Mouse (Mus musculus) C2C12 (cell line): ENCODE measurements around the gene Gm43951. TPM values are rescaled to one million over a fixed set of nuclear protein-coding genes. Genes with fewer than 3 reads are reported as not detected.
"Not testable (repeated sequence)": the region's sequence is repeated elsewhere in the genome, so short reads cannot be mapped to it uniquely, and the experiment has no call there.

ENCODE experiments used
- H3K27me3 ChIP-seq: one replicate; pipeline ENCODE4 v1.6.1; 2011; ENCODE audit not compliant: control insufficient read depth, insufficient read depth, insufficient read length
- H3K36me3 ChIP-seq: one replicate; pipeline ENCODE4 v1.6.1; 2011; ENCODE audit not compliant: control insufficient read depth, insufficient read depth
- H3K4me3 ChIP-seq: one replicate; pipeline ENCODE4 v1.5.1; 2011; ENCODE audit warnings: mild to moderate bottlenecking, control low read depth; ENCODE audit not compliant: poor library complexity, insufficient read depth, severe bottlenecking
- H3K79me2 ChIP-seq: one replicate; pipeline ENCODE4 v1.6.1; 2011; ENCODE audit not compliant: control insufficient read depth, insufficient read depth
- H3K79me3 ChIP-seq: one replicate; pipeline ENCODE4 v1.6.1; 2011; ENCODE audit warnings: low read depth, control low read depth
- H3ac ChIP-seq: one replicate; pipeline ENCODE3; 2011; ENCODE audit warnings: low read depth; ENCODE audit not compliant: control insufficient read depth, insufficient read length
- CEBPB ChIP-seq: IDR thresholded peaks from one replicate; pipeline ENCODE4 v1.6.1; 2011; ENCODE audit warnings: low read depth, mild to moderate bottlenecking, control low read depth, moderate library complexity
- CTCF ChIP-seq: IDR thresholded peaks from one replicate; pipeline ENCODE4 v1.5.1; 2011; ENCODE audit not compliant: control insufficient read depth, insufficient read depth, insufficient read length
- FOSL1 ChIP-seq: IDR thresholded peaks from one replicate; pipeline ENCODE4 v1.8.0; 2011; ENCODE audit warnings: mild to moderate bottlenecking, low read length; ENCODE audit not compliant: poor library complexity, insufficient read depth, severe bottlenecking
- MAX ChIP-seq: IDR thresholded peaks from one replicate; pipeline ENCODE4 v1.6.1; 2011; ENCODE audit warnings: mild to moderate bottlenecking, control low read depth
- MYOD1 ChIP-seq: IDR thresholded peaks from one replicate; pipeline ENCODE4 v1.6.1; 2011; ENCODE audit warnings: low read depth; ENCODE audit not compliant: control insufficient read depth, insufficient read length
- MYOG ChIP-seq: IDR thresholded peaks from one replicate; pipeline ENCODE4 v1.6.1; 2011; ENCODE audit not compliant: control insufficient read depth, insufficient read length; ENCODE audit errors: extremely low read depth
- USF1 ChIP-seq: IDR thresholded peaks from one replicate; pipeline ENCODE4 v1.6.1; 2011; ENCODE audit warnings: low read depth, mild to moderate bottlenecking, control low read depth, moderate library complexity
- polyA plus RNA-seq: library from polyadenylated mRNA; unstranded; fragments of >200 nt; fragmentation: generic; extraction: Trizol; gene quantifications from one replicate; pipeline ENCODE4 v1.2.1, GENCODE M21; 2012; ENCODE audit warnings: missing spikeins

Gene Gm43951
- polyA plus RNA-seq, 1 experiment: 0.25 TPM

DNA sequence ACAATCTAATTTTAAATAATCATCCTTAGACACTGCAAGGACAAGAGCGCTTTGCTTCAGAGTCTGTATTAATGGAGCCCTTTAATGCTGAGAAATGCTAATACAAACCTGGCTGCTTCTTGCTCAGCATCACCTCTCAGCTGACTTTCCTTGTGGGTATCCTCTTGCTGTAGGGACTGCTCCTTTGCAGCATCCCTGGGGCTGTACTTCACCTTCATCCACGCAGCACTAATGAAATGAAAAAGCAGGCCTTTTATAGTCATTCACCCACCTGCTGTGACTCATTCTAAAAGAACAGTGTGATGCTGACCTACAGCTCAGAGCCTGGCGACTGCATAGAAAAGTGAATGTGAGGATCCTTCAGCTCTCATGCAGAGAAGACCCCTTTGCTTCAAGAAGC lies 30.1 kb downstream of the Gm43951 start:
- Histone ChIP-seq H3K27me3 (no peaks in the 10 kb centered on the region), H3K36me3 (peaks cover 73% of the 10 kb centered on the region), H3K4me3 (no peak overlapping the region), H3ac (no peak overlapping the region), H3K79me3 (no peaks in the 10 kb centered on the region), H3K79me2 (no peaks in the 10 kb centered on the region)
- no peak for TF ChIP-seq MAX
- TF ChIP-seq MYOD1: no peak
- TF ChIP-seq USF1: no peak
- TF ChIP-seq CEBPB: no peak
- no peak for TF ChIP-seq MYOG
- no peak for TF ChIP-seq CTCF
- TF ChIP-seq FOSL1: no peak

DNA sequence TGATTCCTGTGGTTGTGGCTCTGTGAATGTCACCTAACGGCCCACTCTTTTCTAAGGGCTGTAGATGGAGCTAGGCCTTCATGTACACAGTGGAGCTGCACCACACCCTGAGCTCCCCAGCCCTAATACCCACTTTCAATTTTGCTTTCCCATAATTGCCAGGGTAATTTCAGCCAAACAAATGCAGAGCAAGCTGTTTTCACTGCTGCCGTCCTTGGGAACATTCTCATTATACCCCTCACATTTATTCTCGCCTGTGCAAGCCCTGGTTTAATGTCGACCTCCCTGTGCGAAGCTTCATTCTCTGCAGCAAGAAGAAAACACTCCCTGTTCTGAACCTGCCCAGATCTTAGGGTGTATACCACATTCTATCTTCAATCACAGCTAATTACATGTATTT lies 30.7 kb downstream of the Gm43951 start:
- Histone ChIP-seq H3K27me3 (no peaks in the 10 kb centered on the region), H3K36me3 (peaks cover 68% of the 10 kb centered on the region), H3K79me2 (no peaks in the 10 kb centered on the region), H3K79me3 (no peaks in the 10 kb centered on the region), H3K4me3 (no peak overlapping the region), H3ac (no peak overlapping the region)
- TF ChIP-seq CTCF (no peak), MYOD1 (no peak), MAX (no peak), FOSL1 (no peak), CEBPB (no peak), MYOG (no peak), USF1 (no peak)

DNA sequence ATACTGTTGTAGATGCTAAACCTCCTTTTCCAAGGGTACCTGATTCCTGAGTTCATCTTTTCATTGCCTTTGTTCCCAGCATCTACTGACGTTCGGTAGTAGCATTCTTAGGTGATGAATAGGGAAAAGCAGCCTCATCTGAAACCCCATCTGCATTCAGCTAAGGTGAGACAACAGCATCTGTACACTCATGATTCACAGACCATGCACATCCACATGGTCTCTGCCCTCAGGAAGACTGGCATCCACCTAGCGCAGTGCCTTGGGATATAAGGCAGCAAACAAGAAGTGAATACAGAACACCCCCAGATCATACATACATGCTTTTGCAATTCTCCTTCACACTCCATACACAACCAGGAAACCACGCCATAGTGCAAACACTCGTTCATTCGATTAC lies 31.9 kb downstream of the Gm43951 start:
- TF ChIP-seq MAX (no peak), USF1 (no peak), MYOG (no peak), MYOD1 (no peak), CTCF (no peak), FOSL1 (no peak), CEBPB (no peak)
- no peak overlapping the region for H3ac ChIP-seq
- no peak overlapping the region for H3K4me3 ChIP-seq
- no peaks in the 10 kb centered on the region for H3K79me2 ChIP-seq
- H3K36me3 ChIP-seq: peaks cover 76% of the 10 kb centered on the region
- H3K79me3 ChIP-seq: no peaks in the 10 kb centered on the region
- H3K27me3 ChIP-seq: no peaks in the 10 kb centered on the region

DNA sequence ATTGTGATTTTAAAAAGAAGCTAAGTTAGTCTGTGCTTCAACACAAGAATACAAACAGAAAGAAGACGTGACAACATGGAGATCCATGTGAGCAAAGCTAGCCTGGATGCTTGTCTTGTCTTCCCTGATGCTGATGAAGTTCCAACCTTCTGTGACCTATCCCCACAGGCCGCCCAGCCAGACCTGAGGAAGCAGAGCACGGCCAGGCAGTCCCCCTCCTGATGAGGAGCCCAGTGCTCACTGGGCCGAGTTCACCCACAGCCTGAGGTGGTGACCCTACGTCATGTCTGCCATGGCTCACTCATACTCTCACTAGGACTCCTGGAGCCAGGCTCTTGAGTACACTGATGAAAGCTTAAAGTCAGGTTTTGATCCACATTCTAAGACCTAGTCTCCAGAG lies 33.1 kb downstream of the Gm43951 start:
- TF ChIP-seq MYOD1: no peak
- TF ChIP-seq MAX: no peak
- no peak for TF ChIP-seq CTCF
- TF ChIP-seq FOSL1: no peak
- TF ChIP-seq MYOG: no peak
- no peak for TF ChIP-seq USF1
- no peak for TF ChIP-seq CEBPB
- no peaks in the 10 kb centered on the region for H3K27me3 ChIP-seq
- no peak overlapping the region for H3K4me3 ChIP-seq
- H3ac ChIP-seq: no peak overlapping the region
- peaks cover 71% of the 10 kb centered on the region for H3K36me3 ChIP-seq
- no peaks in the 10 kb centered on the region for H3K79me3 ChIP-seq
- no peaks in the 10 kb centered on the region for H3K79me2 ChIP-seq

DNA sequence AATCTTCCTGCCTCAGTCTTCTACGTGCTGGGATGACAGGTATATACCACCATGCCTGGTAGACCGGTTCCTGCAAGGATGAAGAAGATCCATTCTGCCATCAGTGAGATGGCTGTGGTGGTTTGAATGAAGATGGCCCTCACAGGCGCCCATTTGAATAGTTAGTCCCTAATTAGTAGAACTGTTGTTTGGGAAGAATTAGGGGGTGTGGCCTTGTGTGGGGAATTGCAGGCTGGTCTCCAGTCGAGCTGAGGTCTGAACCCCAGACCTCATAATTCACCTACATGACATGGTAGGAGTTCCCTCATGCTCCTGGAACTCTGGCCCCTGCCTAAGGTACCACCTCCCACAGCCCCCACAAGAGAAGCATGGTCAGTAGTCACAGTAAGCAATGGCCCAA lies 34.7 kb downstream of the Gm43951 start:
- H3K79me2 ChIP-seq, H3K79me3 ChIP-seq: not testable (repeated sequence)
- H3K36me3 ChIP-seq: peaks cover 59% of the 10 kb centered on the region

DNA sequence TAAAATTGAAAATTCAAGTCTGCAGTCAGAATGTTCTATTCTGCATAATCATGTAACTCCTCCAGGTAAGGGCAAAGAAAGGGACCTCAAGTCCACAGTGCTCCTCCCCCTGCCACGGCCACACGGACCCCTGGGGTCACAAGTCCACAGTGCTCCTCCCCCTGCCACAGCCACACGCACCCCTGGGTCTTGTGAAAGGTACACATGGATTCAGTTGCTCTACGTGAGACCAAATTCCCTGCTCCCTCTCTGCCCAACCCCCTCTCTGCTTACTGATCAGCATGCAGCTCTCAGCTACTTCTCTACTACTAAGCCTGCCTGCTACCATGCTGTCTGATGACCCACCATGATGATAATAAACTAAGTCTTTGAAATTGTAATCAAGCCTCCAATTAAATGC lies 36.8 kb downstream of the Gm43951 start:
- H3K27me3 ChIP-seq: no peaks in the 10 kb centered on the region
- H3ac ChIP-seq: no peak overlapping the region
- no peaks in the 10 kb centered on the region for H3K79me3 ChIP-seq
- TF ChIP-seq USF1 (no peak), MYOG (no peak), CEBPB (no peak), CTCF (no peak), FOSL1 (no peak), MYOD1 (no peak), MAX (no peak)
- H3K36me3 ChIP-seq: peaks cover 64% of the 10 kb centered on the region
- no peak overlapping the region for H3K4me3 ChIP-seq
- no peaks in the 10 kb centered on the region for H3K79me2 ChIP-seq

More for the DNA sequence above, 34.7 kb downstream of the Gm43951 start:
- not testable (repeated sequence) for H3ac ChIP-seq, H3K27me3 ChIP-seq, H3K4me3 ChIP-seq
